In genomic region chr13:60172366-60173017, GRCm38 (mm10) we compare ENCODE assay signal across 9 mouse cellular contexts. TPM values are rescaled to one million over a fixed set of nuclear protein-coding genes. Genes with fewer than 3 reads are reported as not detected.
DNase-seq lines count a peak whose midpoint lies in the region; ATAC-seq lines count a peak whose summit lies in the region.
"Had no signal": no experiment of that assay in that cellular context is flagged by ENCODE, and none has a peak within 500 bp of the region (broad histone marks: within the 10 kb centered on the region; RNA-seq: fewer than 3 reads in every experiment).

No protein-coding gene starts in this region.

- peak overlapping the region; percentile 79 for H3K4me2 ChIP-seq in midbrain, embryonic 12.5 days (replicated peaks)
- H3K4me2 ChIP-seq: liver, embryonic 15.5 days had no signal

- no peak for ATAC-seq in midbrain, embryonic 12.5 days (ENCODE audit: low FRiP score, low read depth)
- no peak for ATAC-seq in granulocyte monocyte progenitor cell, adult 5-6 weeks (replicated peaks; ENCODE audit: poor library complexity, severe bottlenecking)

- no peak overlapping the region for H3K9ac ChIP-seq in midbrain, embryonic 12.5 days (replicated peaks)
- H3K9ac ChIP-seq: liver, embryonic 15.5 days had no signal

- H3K4me1 ChIP-seq in heart, embryonic 10.5 days, result peaks cover 20% of the 10 kb centered on the region
- H3K4me1 ChIP-seq in midbrain, embryonic 12.5 days, result peaks cover 53% of the 10 kb centered on the region
- H3K4me1 ChIP-seq: liver, embryonic 15.5 days had no signal

- WGBS in heart, embryonic 10.5 days, result 28% methylated on average over 7 of the region's 7 CpGs
- WGBS in midbrain, embryonic 12.5 days, result 19% methylated on average over 7 of the region's 7 CpGs

- no peaks in the 10 kb centered on the region for H3K36me3 ChIP-seq in heart, embryonic 10.5 days
- no peaks in the 10 kb centered on the region for H3K36me3 ChIP-seq in midbrain, embryonic 12.5 days
- H3K36me3 ChIP-seq: liver, embryonic 15.5 days had no signal

- H3K27me3 ChIP-seq in heart, embryonic 10.5 days (ENCODE audit: insufficient read depth, poor library complexity, severe bottlenecking), result 0 out of 2 replicates have a peak, but pooled peaks cover 4% of the 10 kb centered on the region
- peaks cover 31% of the 10 kb centered on the region for H3K27me3 ChIP-seq in midbrain, embryonic 12.5 days

- H3K9me3 ChIP-seq in heart, embryonic 10.5 days, result no peaks in the 10 kb centered on the region
- no peaks in the 10 kb centered on the region for H3K9me3 ChIP-seq in midbrain, embryonic 12.5 days
- H3K9me3 ChIP-seq: liver, embryonic 15.5 days had no signal

- no peak overlapping the region for H3K4me3 ChIP-seq in heart, embryonic 10.5 days
- H3K4me3 ChIP-seq in midbrain, embryonic 12.5 days, result no peak overlapping the region
- H3K4me3 ChIP-seq: liver, embryonic 15.5 days had no signal

- peak; percentile 88 for DNase-seq in heart, adult 11 months
- no peak for DNase-seq in heart, embryonic 10.5 days (ENCODE audit: low spot score)
- peak; percentile 60 for DNase-seq in embryo, embryonic 10 days (ENCODE audit: low spot score)
- peak; percentile 29 to 31 for DNase-seq in heart, adult 9 months (ENCODE audit: low spot score in 2 of 2)
- no peak for DNase-seq in c-Kit-positive CD71-positive TER-119-positive erythroid progenitor cells, embryonic 14.5 days (ENCODE audit: low spot score)
- DNase-seq in lung, postnatal 36 days, result no peak

- no peak overlapping the region for H3K27ac ChIP-seq in heart, embryonic 10.5 days
- H3K27ac ChIP-seq in midbrain, embryonic 12.5 days (replicated peaks), result peak overlapping the region; percentile 75
- H3K27ac ChIP-seq: liver, embryonic 15.5 days had no signal

RNA-seq across cellular contexts. Expression of gene Gas1, which starts 4.7 kb away (rescaled TPM):
- 27.4 and 71.7 TPM in 2 replicates for polyA plus RNA-seq in heart, embryonic 10.5 days (2016; fragmentation: Nextera tagmentation; extraction: Ambion mirVana)
- 121 and 123 TPM in 2 replicates for polyA plus RNA-seq in midbrain, embryonic 12.5 days (2016; fragmentation: Nextera tagmentation; extraction: Ambion mirVana)
- total RNA-seq in granulocyte monocyte progenitor cell, adult 5-6 weeks (2014; fragmentation: Nextera tagmentation), result not detected in 2 replicates
- total RNA-seq in granulocyte monocyte progenitor cell, adult 5-6 weeks (2017), result not detected in 2 replicates

Comparison
In these comparisons a context has a peak if more than half of its experiments do, and no peak if none do; other contexts are left out.
1. DNase-seq: peak in heart, adult 11 months (single experiment), embryo, embryonic 10 days (single experiment) and heart, adult 9 months (2 of 2); none in heart, embryonic 10.5 days (single experiment), c-Kit-positive CD71-positive TER-119-positive erythroid progenitor cells, embryonic 14.5 days (single experiment) and lung, postnatal 36 days (single experiment).